Mouse (Mus musculus): ENCODE results near the gene Osgep.
"Not testable (repeated sequence)": the region's sequence is repeated elsewhere in the genome, so short reads cannot be mapped to it uniquely, and the experiment has no call there.

Gene Osgep

DNA sequence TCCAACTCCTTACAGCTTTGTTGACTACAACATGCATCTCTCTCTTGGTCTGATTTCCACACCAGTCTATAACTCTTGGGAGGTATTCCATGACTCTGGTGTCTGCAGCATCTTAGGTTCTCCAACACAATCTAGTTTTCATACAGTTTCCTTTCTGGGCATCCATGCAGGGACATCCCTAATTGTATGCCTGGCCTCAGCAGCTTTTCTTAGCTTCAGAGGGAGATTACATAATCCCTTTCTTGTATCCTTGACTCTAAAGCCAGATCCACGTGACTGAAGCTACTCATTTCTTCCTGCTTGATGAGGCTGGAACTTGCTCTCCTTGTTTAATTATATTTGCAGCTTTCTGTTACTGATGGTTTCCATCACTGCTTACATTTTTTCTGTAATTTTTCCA, 12.0 kb upstream of the Osgep start:
- in situ Hi-C loops (cut with MboI, MseI) = loop anchor here (25.0 kb wide), 1 partner anchor 1076 kb away; the partner anchor contains the start of genes Tmem253 and Zfp219

DNA sequence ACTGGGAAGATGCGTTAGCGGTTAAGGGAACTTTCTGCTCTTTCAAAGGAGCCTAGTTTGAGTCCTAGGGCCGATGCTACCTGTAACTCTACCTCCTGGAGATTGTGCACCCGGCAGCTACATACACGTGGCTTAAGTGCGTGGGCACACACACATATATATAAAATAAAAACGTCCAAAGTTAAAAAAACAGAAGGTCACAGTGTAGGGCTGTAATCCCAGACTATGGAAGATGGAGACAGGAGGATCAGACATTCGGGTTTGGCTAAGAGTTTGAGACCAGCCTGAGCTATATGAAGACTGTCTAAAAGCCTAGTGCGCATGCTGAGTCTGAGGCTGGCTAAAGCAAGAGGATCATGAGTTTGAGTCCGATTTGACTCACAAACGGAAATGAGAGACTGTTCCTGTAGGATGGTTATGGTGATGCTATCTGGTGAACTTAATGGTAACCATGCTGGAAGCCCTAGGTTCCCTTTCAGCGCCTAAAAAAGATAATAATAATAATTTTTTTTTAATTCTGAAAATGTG, 6.9 kb upstream of the Osgep start:
- in situ Hi-C loops (cut with MboI, MseI) = loop anchor here (25.0 kb wide), 1 partner anchor 1081 kb away; the partner anchor contains the start of genes Tmem253 and Zfp219

DNA sequence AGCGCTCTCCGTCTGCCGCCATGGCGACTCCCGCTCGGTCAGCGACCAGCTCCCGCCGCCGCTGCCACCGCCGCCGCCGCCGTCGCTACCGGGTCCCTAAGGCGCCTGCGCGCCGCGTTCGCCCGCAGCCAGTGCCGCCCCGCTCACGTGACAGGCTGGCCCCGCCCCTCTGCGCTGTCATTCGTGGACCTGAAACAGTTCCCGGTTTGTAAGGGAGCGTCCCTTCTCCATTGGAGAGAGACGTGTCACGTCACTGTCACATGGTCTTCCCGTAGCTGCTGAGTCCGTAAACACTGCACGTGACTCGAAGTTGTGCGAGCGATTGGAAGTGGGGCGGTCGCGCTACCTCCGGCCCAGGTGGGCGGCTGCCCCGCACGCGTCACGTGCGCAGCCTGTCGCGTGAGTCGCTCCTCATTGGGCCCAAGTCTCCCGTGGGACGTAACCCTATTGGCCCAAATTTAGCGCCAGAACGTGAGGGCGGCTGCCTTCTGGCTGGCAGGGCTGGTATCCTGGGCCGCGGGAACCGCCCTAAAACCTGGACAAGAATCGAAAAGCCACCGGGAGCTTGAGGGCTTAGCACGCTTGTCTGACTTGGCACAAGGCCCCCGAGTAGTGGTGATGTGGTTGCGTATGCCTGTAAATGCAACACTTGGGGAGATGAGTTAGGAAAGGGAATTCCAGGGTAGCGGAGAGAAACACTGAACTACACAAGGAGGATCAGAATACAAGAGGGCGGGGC, 6.2 kb upstream of the Osgep start, which contains the start of the genes Pip4p1 and Pnp:
Gene Pip4p1, minus strand, starts transcription at position 103 of the 739 bp plus-strand sequence.
Gene Pnp, plus strand, starts transcription at position 329 of the 739 bp plus-strand sequence.
- in situ Hi-C loops (cut with MboI, MseI) = loop anchor here (25.0 kb wide), 1 partner anchor 1081 kb away; the partner anchor contains the start of genes Tmem253 and Zfp219

DNA sequence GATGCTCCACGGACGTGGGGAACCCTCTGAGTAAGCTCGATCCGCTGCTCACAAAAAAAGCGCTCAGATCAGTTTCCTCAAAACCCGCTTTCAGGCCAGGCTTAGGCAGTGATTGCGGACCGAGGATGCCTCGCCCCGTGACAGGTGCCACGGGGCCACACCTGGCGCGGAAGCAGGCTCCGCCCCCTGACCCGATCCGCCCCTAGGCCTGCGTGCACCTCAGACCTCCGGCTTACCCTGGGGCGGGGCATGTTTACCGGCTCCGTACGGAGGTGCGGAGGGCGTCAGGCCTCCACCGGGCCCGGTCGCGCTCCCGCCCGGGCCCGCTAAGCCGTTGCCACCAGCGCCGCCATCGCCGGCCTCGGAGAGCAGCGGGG, 5.7 kb upstream of the Osgep start:
- in situ Hi-C loops (cut with MboI, MseI) = loop anchor here (25.0 kb wide), 1 partner anchor 1082 kb away; the partner anchor contains the start of genes Tmem253 and Zfp219

DNA sequence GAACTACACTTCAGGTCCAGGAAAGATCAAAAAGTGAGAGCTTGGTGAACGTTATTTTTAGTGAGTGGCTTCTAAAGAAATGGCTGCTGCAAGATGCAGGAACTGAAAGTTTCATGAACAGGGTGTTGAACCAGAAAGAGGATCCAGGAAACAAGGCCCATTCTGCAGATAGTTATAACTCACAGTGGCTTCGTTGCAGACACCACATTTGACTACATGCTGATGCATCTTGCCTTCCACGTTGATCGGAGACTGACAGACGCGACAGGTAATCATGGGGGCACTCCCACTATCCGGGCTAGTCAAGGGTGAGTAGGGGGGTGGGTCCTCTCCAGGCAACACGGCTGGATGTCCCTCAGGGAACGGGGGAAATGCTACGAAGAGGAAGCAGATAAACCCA, 5.3 kb upstream of the Osgep start:
- in situ Hi-C loops (cut with MboI, MseI) = loop anchor here (5.0 to 25.0 kb wide), 3 partner anchors 58 to 1082 kb away; partner anchors contain the start of genes Tep1, Tmem253 and Zfp219

DNA sequence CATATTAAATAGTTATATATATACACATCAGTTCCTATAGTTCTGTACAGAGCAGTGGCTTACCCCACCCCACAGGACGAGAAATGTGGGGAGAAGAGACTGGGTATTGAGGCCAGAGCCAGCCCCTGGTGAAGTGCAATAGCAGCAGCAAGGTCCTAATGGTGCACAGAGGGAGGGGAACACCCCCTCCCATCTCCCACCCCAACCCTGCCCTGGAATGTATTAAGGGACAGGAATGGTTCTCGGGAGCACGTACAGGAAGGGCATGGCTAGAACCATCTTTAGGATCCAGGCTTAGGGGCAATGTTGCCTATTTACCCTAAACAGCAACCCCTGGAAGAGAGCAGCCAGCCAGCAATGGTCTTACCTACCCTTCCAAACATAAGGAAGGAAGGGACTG, 2.7 kb upstream of the Osgep start:
- in situ Hi-C loops (cut with MboI, MseI) = loop anchor here (5.0 to 25.0 kb wide), 3 partner anchors 55 to 1085 kb away; partner anchors contain the start of genes Tep1, Tmem253 and Zfp219

DNA sequence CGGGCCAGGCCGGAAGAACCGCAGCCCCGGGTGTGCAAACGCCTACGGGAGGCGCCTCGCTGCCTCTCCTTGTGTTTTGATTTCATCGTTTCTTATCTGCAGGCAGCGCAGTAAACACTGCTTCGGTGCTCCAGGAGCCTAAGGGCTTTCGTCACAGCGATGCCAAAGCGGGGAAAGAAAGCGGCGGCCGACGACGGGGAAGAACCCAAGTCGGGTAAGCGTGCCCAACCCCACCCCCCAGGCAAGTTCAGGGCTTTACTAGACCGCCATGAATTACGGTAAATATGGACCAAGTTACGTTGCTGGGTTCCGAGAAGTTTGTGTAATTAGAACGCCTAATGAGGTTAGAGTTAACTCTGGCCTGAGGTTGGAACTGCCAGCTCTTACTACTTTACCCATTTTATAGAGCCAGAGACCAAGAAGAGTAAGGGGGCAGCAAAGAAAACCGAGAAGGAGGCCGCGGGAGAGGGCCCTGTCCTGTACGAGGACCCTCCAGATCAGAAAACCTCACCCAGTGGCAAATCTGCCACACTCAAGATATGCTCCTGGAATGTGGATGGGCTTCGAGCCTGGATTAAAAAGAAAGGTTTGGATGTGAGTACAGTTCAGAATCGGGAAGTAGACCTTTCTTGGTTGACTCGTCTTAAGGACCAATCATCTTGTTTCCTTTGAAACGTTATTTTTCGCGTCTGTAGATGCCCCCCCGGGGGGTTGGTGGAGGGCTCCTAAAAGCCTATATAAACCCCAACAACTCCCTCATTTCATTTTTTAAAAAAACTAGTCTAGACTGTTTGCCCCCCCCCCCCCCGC, 623 bp upstream of the Osgep start:
- in situ Hi-C loops (cut with MboI, MseI) = loop anchor here (5.0 to 25.0 kb wide), 3 partner anchors 53 to 1087 kb away; partner anchors contain the start of genes Tep1, Tmem253 and Zfp219

DNA sequence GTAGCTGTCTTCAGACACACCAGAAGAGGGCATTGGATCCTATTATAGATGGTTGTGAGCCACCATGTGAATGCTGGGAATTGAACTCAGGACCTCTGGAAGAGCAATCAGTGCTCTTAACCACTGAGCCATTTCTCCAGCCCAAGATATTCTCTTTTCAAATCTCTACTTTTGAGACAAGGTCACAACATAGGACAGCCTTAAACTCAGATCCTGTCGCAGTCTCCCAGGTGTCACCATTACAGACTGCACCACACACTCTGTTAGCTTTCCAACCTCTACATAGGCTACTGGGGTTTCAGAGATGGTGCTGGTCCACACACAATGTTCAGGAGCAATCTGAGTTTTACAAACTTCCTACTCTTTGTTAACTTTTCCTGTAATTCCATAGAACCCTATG, 1.3 kb downstream of the Osgep start:
- in situ Hi-C loops (cut with MboI, MseI) = loop anchor here (10.0 kb wide), 1 partner anchor 141 kb away; no protein-coding TSS in a partner anchor

DNA sequence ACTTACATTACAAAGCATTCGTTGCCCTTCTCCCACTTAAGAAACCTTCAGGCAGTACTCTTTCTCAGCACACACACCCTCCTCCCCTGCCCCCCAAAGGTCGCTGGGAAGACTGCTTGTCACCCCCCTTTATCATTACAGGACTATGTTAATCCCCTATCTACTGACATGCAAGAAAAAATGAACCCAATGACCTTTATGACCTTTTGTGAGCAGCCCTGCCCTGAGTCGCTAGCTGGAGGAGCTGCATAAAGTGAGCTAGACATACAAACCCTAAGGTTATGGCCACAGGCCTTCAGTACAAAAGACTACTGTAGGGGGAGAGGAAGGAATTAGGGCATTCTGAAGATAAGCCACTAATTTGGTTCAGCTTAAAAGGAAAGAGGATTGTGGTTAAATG, 13.3 kb downstream of the Osgep start:
- in situ Hi-C loops (cut with MboI, MseI) = no loop called here

DNA sequence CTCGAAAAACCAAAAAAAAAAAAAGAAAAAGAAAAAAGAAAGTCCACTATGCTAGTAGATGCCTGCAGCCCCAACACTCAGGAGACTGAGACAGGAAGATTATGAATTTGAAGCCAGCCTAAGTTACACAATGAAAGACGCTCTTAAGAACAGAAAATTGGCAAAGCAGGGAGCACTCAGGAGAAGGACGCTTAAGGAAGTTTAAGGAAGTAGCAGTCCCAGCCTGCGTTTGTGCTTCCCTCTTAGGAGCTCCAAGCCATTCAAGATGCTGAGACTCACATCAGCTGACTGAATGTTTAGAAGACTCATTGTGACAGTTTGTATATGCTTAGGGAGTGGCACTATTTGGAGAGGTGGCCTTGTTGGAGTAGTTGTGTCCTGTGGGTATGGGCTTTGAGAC, 16.6 kb downstream of the Osgep start:
- in situ Hi-C loops (cut with MboI, MseI) = no loop called here

DNA sequence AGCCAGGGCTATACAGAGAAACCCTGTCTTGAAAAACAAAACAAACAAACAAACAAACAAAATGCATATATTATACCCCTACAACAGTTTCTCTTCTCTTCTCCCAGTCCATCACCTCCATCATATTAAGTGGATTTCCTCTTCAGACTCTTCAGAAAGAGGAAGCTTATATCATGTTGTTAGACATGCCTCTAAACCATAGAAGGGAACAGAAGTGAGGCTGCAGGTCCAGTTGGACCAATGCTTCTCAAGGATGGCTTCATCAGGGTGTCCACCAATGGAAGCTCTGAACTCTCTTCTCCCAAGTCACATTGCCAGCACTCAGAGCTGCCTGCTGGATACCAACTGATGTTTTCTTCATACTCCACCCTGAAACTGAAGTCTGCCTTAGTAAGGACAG, 19.4 kb downstream of the Osgep start:
- in situ Hi-C loops (cut with MboI, MseI) = not testable (repeated sequence)

DNA sequence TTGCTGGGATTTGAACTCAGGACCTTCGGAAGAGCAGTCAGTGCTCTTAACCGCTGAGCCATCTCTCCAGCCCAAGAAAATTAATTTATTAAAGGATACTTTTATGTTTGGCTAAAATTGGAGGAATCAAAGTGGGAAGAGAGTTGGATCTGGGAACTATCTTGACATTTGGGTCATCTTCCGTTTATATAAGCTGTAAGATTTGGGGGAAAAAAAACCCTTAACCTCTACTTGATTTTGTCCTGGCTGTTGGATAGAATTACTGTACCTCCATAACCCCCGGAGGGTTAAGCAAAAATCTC, 19.9 kb downstream of the Osgep start:
- in situ Hi-C loops (cut with MboI, MseI) = no loop called here

DNA sequence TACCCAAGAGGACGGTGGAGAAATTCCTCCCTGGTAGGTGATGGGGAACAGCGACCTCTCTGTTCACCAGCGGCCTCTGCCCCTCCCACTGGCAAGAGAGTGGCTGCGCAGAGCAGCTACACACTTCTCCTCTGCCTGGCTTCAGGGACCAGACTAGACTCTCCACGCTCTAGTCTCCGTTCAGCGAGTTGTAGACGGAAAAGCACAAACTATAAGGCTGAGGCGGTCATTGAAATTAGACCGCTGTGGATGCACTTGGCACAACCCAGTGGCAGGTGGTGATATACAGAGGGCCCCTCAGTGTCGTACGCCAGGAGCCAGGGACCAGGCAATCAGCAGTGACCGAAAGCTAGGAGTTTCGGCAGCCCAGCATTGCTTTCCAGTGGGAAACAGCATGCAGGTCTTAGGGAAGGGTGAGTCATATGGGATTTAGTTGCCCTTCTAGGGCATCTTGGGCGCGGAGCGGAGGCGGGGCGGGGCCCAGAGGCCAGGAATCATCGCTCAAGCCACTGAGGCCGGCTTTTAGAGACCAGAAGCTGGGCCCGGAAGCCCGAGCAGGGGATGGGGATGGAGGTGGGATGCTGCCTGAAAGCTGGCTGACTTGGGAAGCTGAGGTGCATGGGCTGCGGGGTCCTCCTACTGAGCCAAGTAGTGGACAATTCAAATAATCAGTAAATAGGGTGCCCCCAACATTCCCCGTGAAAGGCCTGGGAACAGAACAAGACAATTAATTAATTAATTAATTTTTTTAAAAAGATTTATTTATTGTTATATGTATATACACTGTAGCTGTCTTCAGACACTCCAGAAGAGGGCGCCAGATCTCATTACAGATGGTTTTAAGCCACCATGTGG, 20.5 kb downstream of the Osgep start:
- in situ Hi-C loops (cut with MboI, MseI) = no loop called here

DNA sequence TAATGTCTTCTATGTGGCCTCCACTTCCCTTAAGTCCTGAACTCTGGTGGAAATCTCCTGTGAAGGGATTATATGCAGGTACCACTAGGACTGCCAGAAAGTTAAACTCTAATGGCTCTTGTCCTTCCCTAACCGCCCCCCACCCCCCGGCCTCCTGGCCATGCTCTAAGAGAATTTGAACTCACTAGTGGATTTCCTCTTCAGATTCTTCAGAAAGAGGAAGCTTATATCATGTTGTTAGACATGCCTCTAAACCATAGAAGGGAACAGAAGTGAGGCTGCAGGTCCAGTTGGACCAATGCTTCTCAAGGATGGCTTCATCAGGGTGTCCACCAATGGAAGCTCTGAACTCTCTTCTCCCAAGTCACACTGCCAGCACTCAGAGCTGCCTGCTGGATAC, 26.7 kb downstream of the Osgep start:
- in situ Hi-C loops (cut with MboI, MseI) = loop anchor here (10.0 kb wide), 1 partner anchor 1173 kb away; no protein-coding TSS in a partner anchor

DNA sequence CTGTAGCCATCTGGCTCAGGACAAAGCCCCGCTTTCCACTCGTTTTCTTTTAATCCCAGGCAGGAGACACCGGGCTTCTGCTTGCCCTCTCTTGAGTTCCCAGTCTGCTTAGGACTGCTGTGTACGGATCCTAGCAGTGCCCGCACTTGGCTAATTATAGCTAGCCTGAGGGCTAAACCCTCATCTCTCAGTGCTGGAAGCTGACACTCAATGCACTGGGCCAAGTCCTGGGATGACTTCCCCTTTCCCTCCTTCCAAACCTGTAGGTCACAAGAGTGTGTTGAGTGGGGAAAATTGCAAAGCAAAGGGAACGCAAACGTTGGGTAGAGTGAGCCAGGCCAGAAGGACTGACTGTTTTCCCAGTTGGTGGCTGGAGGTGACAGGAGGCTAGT, 27.3 kb downstream of the Osgep start, which contains the start of gene Klhl33:
Gene Klhl33, minus strand, starts transcription at position 134 of the 392 bp plus-strand sequence.
- in situ Hi-C loops (cut with MboI, MseI) = loop anchor here (10.0 kb wide), 1 partner anchor 1173 kb away; no protein-coding TSS in a partner anchor

DNA sequence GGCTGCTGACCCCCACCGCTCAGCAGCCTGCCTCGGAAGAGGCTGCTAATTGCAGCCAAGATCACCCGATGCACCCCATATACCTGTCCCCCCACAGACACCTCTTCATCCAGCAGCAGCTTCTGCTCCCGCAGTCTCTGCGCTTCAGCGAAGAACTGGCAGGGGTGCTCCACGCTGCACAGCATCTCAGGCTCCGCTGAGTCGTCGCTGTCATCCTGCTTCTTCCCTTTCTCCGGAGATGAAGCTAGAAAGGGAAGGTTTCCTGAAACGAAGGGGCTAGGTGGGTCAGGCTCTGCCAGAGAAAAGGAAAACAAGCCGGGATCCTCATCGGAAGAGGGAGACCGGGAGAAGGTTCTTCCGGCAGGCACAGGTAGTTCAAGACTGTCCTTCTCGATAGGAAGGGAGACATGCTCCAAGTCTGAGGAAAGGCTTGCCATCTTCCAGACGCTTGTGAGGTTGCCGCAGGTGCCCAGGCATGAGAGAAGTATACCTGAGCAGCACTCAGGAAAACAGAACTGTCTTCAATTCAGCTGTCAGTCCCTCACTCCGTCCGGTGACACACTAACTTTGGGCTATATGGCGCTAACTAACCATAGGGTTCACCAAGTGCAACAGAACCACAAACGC, 27.8 kb downstream of the Osgep start:
- in situ Hi-C loops (cut with MboI, MseI) = loop anchor here (10.0 kb wide), 1 partner anchor 1172 kb away; no protein-coding TSS in a partner anchor

DNA sequence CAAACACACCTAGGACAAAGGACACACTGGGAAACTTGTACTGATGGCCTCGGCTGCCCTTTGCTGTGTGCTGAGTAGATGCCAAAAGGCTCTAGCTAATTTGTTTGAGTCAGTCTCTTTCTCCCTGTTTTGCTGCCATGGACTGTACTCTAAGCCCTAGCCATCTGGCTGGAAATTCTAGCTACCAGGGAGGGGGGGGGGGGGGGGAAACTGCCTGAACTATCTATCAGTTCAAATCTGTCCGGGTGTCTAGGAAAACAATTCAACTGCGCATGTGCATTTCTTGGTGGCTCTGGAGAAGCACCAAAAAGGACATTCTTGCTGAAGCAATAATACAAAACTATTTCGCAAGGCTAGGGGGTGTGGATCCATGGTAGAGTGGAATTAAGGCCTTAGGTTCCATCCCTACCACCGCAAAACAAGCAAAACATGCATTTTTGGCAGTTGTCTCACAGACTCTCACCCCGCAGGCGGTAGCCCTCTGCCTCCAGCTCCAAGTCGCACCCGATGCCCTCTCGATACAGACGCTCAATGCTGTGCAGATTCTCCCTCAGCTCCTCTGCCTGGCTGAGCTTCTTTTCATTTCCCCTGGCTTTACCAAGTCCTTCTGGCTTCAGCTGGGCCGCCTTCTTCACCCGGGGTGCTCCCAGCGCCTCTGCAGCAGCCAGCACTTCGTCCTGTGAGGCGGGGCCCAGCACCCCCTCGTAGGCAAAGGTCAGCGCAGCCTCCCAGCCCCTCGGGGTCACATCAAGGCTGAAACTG, 28.5 kb downstream of the Osgep start:
- in situ Hi-C loops (cut with MboI, MseI) = loop anchor here (10.0 kb wide), 1 partner anchor 1171 kb away; no protein-coding TSS in a partner anchor

DNA sequence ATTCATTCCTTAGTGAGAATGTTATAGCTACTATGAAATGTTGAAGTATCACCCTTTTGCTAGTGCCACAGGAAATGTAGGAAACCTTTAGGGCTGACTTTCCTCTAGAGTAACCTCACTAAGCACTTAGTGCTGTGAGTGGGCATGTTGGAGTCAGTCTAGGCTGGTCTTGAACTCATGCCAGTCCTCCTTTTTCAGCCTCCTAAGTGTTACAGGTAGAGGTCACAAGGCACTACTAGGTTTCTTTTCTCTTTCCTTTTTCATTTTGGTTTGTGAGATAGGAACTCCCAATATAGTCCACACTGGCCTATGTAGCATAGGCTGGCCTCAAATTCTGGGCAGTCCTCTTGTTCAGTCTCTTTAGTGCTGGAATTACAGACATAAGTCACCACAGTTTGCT, 29.3 kb downstream of the Osgep start:
- in situ Hi-C loops (cut with MboI, MseI) = loop anchor here (10.0 kb wide), 1 partner anchor 1171 kb away; no protein-coding TSS in a partner anchor
